Mouse (Mus musculus) cerebellum, adult 11 months (tissue): Measurements from ENCODE around the gene Zfp13.
"Not testable (repeated sequence)": the region's sequence is repeated elsewhere in the genome, so short reads cannot be mapped to it uniquely, and the experiment has no call there.

Experiments used
- DNase-seq: peaks from one replicate; pipeline ENCODE4 v3.0.0; 2022

Gene Zfp13

DNA sequence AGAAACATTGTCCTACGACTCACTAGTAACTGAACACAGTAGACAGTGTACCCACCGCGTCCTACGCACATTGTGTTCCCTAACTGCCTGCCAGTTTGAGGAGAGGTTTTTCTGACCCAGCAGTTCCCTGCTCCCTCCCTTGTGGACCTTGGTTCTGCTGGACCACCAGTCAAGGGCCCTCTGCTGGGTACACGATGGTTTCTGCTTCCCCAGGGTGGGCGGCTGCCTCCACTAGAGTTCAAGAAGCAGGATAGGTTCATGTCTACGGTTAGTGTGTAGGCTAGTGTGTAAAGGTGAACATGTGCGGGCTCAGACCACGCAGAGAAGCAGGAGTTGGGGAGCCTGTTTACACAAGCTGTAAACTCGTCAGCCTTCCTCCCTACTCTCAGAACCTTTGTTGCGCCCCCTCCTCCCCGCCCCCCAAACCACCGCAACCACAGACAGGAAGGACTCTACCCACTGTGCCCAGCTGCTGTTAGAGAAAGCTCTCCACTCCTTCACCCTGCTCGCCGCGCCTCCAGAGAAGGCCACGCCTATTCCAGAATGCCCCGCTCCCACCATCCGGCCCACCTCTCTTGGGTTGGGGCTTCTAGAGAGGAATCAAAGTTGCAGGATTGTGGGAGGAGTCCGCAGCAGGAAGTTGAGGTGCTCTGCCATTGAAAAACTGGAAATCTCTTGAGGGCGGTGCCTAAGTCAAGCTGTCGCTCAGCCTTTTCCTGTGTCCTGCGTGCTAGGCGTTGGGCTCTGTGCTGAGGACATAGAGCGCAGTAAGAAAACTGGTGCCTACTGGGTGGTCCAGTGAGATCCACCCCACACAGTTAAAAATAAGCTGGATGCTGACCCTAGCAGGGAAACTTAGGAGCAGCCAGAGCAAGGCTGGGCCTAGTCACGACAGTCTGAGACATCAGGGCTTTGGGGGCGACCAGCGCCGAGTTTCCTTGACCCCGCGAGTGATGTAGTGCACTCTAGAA is at the start of gene Zfp13:
Gene Zfp13, minus strand, starts transcription at position 906 of the 971 bp plus-strand sequence.
- DNase-seq = peak; percentile 62

DNA sequence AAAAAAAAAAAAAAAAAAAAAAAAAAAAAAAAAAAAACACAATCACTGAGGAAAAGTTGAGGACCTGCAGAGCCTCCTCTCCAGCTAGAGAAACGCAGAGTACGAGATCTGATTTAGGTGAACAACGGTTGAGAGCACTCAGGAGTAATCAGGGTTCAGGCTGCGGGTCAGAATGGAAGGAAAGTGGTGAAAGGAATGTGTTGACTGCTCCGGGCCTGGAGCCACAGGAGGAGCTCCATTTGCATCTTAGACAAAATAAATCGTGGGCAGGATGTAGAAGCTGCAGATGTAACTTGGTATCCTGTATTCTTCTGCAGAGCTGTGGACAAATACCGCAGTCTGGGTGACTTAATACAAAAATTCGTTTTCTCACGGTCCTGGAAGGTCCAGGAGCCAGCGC is 46.6 kb upstream of the Zfp13 start:
- DNase-seq = no peak

DNA sequence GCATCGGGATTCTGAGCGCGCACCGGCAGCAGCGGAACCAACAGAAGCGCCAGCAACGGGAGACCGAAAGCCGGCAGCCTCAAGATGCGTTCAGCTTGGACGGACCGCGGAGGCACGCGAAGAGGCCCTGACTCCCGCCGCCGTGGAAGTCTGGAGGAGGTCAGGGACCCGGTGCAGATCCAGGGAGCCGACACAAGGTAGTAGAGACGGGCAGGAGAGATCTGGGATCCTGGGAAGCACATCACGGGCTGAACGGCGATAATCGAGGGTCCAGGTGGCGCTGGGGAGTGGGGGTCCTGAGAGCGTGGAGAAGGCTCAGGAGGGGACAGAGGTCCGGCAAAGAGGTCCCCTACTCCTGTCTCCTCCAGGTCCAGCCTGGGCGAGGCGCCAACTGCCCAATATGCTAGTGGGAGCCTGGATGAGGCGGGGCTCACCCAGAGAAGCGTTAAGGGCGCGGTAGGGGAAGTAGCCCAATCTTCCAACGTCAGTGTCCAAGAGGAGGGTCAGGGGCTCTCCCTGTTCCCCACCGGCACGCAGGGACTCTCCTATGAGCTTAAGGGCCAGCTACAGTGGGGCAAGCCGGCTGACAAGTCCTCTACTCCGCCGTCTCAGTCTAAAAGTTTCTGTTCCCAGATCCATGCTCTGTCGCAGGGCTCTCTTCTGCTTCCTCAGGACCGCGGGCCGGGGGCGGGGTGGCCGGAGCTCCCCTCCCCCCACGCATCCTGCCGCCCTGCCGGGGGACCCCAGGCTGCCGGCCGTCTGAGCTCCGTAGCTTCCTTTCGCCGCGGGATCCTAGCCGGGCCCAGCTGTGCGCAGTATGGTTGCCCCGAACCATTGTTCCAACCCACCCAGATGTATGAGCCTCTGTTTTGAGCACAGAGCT is 45.6 kb upstream of the Zfp13 start, which contains the start of gene Mmp25:
Gene Mmp25, minus strand, starts transcription at position 665 of the 883 bp plus-strand sequence.
- no peak for DNase-seq

DNA sequence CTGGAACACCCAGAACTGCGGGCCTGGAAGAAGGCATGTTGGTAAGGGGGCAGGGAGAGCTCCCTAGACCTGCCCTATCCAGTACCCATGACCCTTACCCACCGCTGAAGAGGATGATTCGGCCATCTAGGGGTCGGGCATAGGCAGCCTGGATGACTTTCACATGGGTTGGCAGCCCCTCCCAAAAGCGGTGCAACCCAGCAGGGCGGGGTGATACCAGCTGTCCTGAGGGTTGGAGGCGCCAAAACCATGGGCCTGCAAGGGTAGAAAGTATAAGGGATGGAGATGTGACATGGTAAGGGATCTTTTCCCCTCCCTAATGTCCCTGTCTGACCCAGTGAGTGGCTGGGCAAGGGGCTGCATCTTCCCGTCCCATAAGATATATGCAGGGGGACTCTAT is 32.0 kb upstream of the Zfp13 start:
- no peak for DNase-seq

DNA sequence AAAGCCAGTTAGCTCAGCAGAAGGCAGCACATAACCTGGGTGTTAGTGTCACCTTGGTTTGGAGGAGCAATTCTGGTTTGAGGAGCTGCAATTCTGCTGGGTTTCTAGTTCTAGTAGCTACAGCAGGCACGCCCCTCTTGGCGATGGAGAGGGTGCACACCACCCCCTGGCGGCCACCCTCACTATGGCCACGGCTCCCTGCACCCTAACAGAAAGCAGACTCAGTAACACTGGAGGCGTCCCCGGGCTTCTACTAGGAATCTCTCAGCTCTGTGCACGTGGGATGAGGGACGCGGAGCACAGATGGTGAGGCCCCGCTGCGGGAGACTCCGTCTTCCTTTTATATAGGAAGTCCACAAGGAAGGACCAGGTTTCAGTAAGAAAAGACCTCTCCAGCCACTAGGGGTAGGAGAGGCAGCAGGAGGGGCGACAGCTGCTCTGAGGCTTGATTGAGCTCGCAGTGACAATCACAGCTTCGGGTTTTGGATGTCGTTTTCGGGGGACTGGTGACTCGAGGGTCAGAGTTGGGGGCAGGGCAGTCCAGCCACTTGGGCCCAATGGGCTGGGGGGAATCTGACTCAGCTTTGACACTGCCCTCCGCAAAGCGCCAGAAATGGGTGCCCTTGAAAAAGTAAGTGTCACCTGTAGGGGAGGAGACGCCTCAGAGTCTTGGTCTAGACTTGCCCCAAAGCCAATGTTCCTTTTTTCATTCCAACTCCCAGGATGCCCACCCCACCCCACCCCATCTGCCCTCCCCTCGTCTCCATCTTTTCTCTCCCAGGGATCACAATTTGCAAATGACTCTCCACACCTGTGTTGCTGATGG is 31.1 kb upstream of the Zfp13 start:
- DNase-seq = peak; percentile 69

DNA sequence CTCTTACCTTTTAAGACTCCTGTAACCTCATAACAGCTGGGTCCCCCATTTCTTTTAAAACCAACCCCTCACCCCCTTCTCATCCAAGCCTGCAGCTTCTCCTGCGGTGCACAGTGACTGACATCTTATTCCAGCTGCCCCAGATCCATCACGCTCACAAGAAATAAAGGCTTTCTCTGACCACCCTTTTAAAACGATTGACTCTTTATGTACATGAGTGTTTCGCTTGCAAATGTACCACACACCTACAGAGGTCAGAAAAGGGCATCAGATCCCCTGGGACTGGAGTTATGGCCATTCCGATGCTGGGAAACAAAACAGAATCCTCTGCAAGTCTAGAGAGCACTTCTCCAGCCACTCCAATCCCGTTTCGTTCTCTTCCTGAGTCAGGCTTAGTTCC is 28.5 kb upstream of the Zfp13 start:
- no peak for DNase-seq

DNA sequence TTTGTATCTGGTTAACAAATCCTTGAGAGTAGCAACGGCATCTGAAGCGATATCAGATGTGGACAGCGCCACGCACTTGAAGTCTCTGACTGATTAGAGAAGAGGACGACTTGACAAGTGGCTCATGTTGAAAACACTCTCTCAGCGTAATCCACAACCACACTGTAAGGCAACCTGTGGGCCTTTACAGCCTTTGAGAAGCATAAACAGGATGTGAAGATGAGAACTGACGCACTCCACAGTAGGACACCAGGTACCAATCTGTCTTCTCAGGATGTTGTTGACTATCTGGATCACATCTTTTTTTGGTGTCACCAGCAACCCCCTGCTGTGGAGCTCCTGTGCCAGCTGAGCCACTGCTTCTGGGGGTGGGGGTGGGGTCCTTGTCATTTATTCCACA is 21.1 kb upstream of the Zfp13 start:
- no peak for DNase-seq

DNA sequence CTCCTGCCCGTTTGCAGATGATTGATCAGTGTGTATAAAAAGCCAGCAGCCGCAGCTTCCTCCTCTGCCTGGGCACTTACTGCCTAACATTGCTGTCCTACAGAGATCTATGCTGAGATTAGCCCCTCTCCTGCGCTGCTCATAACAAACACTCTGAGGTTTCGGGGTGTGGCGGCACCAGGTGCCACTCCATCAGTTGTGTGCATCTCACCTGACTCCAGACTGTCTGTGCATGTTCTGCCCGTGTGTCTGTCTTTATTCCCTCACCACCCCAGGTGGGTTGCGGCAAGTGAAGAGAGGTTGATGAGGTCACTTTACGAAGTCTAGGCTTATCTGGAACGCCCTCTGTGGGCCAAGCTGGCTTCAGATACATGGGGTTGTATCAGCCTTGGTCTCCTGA is 17.8 kb upstream of the Zfp13 start:
- DNase-seq = no peak

DNA sequence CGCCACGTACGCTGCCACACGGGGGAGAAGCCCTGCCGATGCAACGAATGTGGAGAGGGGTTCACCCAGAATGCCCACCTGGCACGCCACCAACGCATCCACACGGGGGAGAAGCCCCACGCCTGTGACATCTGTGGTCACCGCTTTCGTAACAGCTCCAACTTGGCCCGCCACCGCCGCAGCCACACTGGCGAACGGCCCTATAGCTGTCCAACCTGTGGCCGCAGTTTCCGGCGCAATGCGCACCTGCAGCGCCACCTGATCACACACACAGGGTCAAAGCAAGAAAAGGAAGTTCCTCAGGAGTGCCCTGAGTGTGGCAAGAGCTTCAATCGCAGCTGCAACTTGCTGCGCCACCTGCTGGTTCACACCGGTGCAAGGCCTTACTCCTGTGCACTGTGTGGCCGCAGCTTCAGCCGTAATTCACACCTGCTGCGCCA is 11.1 kb upstream of the Zfp13 start:
- peak; percentile 70 for DNase-seq

DNA sequence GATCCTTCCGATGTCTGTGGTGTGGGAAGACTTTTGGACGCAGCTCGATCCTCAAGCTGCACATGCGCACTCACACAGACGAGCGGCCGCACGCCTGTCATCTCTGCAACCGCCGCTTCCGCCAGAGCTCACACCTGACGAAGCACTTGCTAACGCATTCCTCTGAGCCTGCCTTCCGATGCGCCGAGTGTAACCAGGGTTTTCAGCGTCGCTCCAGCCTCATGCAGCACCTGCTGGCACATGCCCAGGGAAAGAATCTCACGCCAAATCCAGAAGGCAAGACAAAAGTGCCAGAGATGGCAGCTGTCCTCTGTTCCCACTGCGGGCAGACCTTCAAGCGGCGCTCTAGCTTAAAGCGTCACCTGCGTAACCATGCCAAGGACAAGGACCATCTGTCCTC is 10.3 kb upstream of the Zfp13 start:
- peak; percentile 63 for DNase-seq

DNA sequence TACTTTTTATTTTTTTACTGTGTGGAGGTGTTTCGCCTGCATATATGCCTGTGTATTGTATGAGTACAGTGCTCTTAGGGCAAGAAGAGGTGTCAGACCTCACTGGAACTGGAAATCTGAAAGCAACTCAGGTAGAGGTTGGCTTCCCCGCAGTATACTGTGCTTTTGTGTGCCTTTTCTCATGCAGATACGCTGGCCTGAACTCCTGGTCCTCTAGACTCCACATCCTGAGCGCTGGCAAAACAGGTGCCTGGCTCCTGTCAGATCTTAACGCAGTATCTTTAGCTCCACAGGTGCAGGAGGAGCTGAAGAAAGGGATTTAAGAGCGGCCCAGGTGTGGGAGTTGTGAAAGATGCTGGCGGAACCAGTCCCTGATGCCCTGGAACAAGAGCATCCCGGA is 5.9 kb upstream of the Zfp13 start:
- no peak for DNase-seq

DNA sequence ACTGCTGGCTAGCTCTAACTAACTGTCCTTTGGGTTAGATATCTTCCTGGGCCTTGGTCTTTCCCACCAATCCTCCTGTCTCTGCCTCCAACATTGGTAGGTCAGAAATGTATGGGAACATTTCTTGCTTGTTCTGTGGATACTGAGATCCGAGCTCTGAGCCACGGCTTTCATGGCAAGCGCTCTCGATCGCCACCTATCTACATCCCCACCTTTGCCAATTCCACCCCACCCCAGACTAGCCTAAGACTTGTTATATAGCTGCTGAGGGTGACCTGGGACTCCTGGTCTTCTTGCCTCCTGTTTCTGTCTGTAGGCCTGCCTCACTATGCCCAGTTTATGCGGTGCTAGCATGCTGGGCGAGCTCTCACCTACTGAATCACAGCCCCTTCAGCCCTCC is 5.1 kb upstream of the Zfp13 start:
- no peak for DNase-seq

DNA sequence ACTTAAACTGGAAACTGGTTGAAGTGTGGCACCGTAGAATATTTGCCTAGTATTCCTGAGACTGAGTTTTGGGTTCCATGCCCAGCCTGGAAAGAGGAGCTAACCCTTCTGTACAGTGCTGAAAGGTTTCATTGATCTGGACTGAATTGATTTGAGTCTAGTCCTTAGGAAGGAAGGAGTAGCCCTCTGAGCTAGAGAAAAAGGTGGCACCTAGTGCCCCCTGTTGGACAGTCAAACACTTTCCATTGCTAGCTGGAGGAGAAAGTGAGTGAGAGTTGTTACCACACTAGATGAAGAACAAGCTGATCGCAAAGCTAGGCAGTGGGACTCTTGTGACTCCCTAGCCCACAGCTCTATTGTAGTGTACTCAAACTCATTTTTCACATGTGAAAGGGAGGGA is 4.3 kb upstream of the Zfp13 start:
- DNase-seq = no peak

DNA sequence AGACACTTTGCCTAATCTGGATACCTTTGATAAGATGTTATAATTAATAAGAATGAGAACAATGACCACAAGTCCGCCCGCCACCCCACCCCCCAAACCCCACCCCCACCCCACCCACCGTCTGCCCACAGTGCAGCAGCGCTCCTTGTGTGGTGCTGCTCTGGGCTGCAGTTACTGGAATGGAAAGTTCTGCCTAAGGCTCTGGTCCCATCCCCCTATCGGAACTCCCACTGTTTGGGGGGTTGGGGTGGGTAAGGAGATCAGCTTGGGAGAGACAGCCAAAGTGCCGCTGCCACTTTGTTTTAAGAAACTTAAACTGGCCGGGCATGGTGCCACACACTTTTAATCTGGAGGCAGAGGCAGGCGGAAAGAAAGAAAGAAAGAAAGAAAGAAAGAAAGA is 3.8 kb upstream of the Zfp13 start:
- no peak for DNase-seq

DNA sequence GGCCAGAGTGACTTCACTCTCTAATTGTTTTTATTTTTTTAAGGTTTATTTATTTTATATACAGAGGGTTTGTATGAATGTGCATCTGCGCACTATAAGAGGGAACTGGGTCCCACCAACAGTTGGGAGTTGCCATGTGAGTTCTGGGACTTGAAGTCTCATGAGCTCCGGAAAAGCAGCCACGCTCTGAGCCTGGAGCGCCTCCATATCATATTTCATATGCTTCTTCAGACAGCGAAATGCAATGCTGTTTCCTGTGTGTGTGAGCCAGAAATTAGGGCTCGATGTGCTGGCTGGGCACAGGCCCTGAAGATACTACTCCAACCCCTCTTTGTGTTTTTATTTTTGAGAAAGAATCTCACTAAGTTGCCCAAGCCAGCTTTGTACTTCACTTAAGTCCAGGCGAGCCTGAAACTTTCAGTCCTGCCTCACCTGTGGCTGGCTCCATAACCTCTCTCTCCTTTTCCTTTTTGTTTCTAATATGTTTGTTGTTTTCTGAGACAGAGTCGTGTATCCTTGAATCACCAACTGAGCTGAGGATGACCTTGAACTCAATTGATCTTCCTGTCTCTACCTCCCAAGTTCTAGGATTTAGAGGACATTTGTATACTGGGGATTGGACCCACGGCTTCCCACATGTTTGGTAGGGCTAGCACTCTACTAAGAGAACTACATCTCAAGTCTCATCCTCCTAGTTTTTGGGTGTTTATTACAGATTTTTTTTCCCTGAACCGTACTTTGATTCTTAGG is 2.7 kb upstream of the Zfp13 start:
- DNase-seq = no peak

DNA sequence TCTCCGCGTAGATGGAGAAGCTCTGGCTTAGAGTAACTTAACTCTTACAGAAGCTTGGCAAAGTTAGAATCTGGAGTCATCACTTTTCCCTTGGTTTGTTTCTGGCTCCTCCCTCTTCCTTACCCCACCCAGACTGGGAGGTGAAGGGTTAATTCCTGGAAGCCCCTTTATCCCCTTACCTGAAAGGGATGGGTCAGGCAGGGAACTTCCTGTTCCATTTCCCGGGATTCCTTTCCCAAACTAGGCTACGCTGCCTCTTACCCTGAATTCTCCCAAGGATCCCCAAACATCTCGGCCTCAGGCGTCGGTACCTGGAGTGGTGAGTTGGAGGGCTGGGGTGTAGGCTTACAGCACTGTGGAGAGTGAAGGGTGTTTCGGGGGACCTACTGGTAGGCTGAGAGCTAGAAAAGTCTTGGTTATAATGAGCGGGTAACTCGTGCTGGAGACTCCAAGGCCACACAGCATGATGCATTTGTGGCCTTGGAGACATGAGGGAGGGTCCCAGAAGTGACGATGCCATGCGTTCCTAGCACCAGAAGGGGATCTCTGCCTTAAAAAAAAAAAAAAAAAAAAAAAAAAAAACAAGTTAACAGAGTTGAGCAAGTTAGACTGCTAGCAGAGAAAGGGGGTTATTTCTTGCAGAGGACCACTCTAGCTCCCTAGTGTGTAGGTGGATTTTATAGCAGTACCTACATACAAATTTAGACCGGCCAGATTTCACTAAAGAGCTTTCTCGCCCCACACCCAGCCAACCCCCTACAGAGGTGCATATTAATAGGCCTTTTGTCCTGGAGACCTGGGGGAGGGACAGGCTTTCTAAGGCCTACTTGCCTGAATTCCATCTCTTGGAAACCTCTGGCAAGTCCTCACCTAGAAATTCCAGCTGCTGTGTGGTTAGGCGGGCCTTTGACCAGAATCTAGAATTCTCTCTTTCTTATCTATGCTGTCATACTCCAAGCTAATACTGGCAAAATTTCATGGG is 1.6 kb upstream of the Zfp13 start, which contains the start of gene Zscan10:
Gene Zscan10, plus strand, starts transcription at position 216 of the 982 bp plus-strand sequence.
- no peak for DNase-seq

DNA sequence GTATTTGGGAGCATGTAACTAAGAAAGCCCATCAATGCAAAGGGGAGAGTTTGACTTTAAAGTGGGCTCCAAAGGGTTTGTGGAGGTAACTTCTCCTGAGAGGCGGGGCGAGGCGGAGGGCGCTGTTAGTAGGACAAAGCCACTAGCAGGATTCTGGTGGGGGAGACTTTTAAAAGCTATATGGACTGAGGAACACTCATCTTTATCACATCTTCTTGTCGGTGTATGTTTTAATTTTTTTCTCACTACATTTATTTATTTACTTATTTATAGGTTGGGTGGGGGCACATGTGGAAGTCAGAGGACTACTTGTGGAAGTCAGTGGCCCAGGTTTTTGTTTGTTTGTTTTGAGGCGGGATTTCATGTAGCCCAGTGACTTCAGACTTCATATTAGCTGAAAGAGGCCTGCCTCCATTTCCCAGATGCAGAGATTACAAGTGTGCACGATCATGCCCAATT is 347 bp upstream of the Zfp13 start:
- no peak for DNase-seq

DNA sequence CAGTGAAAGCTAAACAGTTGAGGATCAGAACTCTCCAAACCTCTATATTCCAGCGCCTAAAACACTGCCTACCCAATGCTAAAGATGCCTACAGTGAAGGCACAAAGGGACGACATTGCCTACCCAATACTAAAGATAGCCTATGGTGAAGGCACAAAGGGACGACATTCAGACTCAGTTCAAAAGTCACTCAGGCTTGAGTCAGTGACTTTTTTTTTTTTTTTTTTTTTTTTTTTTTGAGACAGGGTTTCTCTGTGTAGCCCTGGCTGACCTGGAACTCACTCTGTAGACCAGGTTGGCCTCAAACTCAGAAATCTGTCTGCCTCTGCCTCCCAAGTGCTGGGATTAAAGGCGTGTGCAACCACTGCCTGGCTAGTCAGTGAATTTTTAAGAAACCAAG is 4.1 kb downstream of the Zfp13 start:
- not testable (repeated sequence) for DNase-seq

DNA sequence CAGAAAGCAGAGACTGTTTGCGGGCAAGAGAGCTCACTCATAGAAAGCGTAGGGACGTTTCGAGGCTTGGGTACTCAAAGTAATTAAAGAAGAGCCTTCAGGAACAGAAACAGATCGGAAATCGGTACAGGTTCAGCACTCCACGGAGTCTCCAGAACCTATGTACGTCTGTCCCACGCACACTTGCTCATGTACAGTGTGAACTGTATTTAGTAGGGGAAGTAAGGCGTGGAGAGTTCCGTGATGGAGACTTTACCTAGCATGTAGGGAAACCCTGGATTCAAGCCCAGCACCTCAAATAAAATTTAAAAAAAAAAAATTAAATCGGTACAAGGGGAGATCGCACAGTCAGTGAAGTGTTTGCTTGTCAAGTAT is 6.4 kb downstream of the Zfp13 start:
- DNase-seq = no peak

DNA sequence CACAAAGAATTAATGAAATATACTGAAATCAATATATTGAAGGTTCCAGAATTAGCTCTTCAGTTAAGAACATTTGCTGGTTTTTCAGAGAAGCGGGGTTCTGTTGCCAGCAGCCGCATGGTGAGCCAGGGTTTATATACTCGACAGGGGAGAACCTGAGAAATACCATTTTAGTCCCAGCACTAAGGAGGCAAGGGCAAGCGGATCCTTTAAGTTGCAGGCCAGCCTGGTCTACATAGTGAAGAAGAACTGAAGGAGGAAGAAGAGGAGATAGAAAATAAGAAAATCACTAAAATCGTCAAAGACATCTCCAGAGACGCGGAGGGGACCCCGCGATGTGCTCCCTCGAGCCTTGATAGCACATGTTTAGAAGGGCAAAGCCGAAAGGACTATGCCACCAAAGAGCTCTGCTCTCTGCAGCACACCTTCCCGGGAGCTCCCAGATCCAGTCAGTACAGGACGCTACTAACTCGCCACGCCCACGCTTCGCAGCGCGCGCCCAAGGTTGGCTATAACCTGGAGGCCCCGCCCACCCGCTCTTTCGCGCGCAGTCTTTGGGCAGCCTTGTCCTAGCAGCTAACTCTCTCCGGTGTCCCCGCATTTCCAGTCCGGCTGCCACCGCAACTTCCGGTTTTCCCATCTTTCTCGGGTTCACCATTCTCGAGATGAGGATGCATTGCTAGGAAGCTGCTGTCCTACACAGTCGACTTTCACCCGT is 6.9 kb downstream of the Zfp13 start:
- DNase-seq = peak; percentile 99
